Comparison of ENCODE assay signal across 22 mouse cellular contexts in genomic region chr2:173158390-173159055, GRCm38 (mm10). TPM values are rescaled to one million over a fixed set of nuclear protein-coding genes. Genes with fewer than 3 reads are reported as not detected.
A peak's percentile ranks its signal among the peaks of the same experiment; 100 is the strongest.
DNase-seq lines count a peak whose midpoint lies in the region; TF ChIP-seq lines count a peak whose summit lies in the region.
"Had no signal": no experiment of that assay in that cellular context is flagged by ENCODE, and none has a peak within 500 bp of the region (broad histone marks: within the 10 kb centered on the region; RNA-seq: fewer than 3 reads in every experiment).

No protein-coding gene starts in this region.

- H3K9me3 ChIP-seq in CH12.LX (replicated peaks; ENCODE audit: low read length): no peaks in the 10 kb centered on the region
- H3K9me3 ChIP-seq: embryonic facial prominence, embryonic 13.5 days; forebrain, embryonic 12.5 days; heart, embryonic 13.5 days; hindbrain, embryonic 15.5 days had no signal

- dilution Hi-C loops in CH12.LX (cut with MboI; ENCODE audit: extremely low pct_ligation_motif_present, extremely low pct_unique_long_range_greater_than_20kb, low sequenced_read_pairs): no loop called here

- H3K79me2 ChIP-seq in CH12.LX (replicated peaks; ENCODE audit: control insufficient read depth, extremely low read depth, insufficient read depth, poor library complexity, severe bottlenecking): no peaks in the 10 kb centered on the region

- H3K27ac ChIP-seq in kidney, adult 2 months (ENCODE audit: insufficient read depth, low read depth, low read length): peak overlapping the region; percentile 96
- peak overlapping the region; percentile 79 for H3K27ac ChIP-seq in CH12.LX (ENCODE audit: insufficient read depth, low read depth)
- H3K27ac ChIP-seq: forebrain, embryonic 12.5 days; hindbrain, embryonic 15.5 days had no signal

- peak overlapping the region; percentile 29 for H3K4me3 ChIP-seq in kidney, adult 2 months (ENCODE audit: insufficient read depth, low read depth, low read length)
- H3K4me3 ChIP-seq in CH12.LX (replicated peaks in 1 of 3; ENCODE audit: low read depth in 2 of 3, low read length in 2 of 3, poor library complexity in 1 of 3): peak overlapping the region in 2 of 3 experiments; percentile 10 to 33
- H3K4me3 ChIP-seq: embryonic facial prominence, embryonic 13.5 days; forebrain, embryonic 12.5 days; heart, embryonic 13.5 days; hindbrain, embryonic 15.5 days had no signal

- H3K36me3 ChIP-seq in kidney, adult 2 months (ENCODE audit: control insufficient read depth, insufficient read depth, low read length): peaks cover 28% of the 10 kb centered on the region
- no peaks in the 10 kb centered on the region for H3K36me3 ChIP-seq in CH12.LX (replicated peaks in 1 of 2; ENCODE audit: control insufficient read depth in 1 of 2, insufficient read depth in 1 of 2, low read length in 1 of 2)
- no peaks in the 10 kb centered on the region for H3K36me3 ChIP-seq in splenic B cell, adult 2 months (ENCODE audit: control insufficient read depth, insufficient read depth, low read length, poor library complexity, severe bottlenecking)
- H3K36me3 ChIP-seq: embryonic facial prominence, embryonic 13.5 days; forebrain, embryonic 12.5 days; heart, embryonic 13.5 days; hindbrain, embryonic 15.5 days had no signal

- H3K4me1 ChIP-seq in kidney, adult 2 months (ENCODE audit: control insufficient read depth, insufficient read depth, low read length): peaks cover 4% of the 10 kb centered on the region; the same call in 1 of the 2 replicates
- H3K4me1 ChIP-seq in CH12.LX (ENCODE audit: control insufficient read depth in 1 of 2, insufficient read depth in 2 of 2): peaks cover 17 to 44% of the 10 kb centered on the region in 2 experiments

- no peak for DNase-seq in kidney, adult 2 months
- DNase-seq in kidney, adult 11 months: no peak
- DNase-seq in A20 (ENCODE audit: low read depth, low spot score): peak; percentile 80
- DNase-seq in CH12.LX (ENCODE audit: extremely low read depth): peak; percentile 61
- peak; percentile 27 for DNase-seq in splenic B cell, adult 2 months (ENCODE audit: low read depth, low spot score)
- DNase-seq in layer of hippocampus, postnatal 10 days (ENCODE audit: low spot score in 2 of 2): no peak
- DNase-seq: cerebellum, adult 11-12 months; cerebellum, adult 9-11 months; cerebellum, postnatal 36 days had no signal

- TF ChIP-seq CTCF in kidney, adult 2 months (conservative IDR thresholded peaks at IDR 0.05; ENCODE audit: insufficient read depth, insufficient read length, low read depth, low read length): 0 out of 2 replicates have a peak, but pooled peaks have one; percentile 2
- no peak for TF ChIP-seq CTCF in CH12.LX (conservative IDR thresholded peaks at IDR 0.05 in 1 of 2, IDR thresholded peaks at IDR 0.05 in 1 of 2; ENCODE audit: low read depth in 2 of 2, low read length in 2 of 2)

- no peak for TF ChIP-seq RAD21 in CH12.LX (IDR thresholded peaks at IDR 0.05; ENCODE audit: low read depth, low read length)

- WGBS in kidney, adult 2 months: 67% methylated on average over 19 of the region's 19 CpGs

- TF ChIP-seq POLR2A in kidney, adult 2 months (IDR thresholded peaks at IDR 0.05; ENCODE audit: low read depth, low read length): peak; percentile 45
- TF ChIP-seq POLR2A in CH12.LX (IDR thresholded peaks at IDR 0.05; ENCODE audit: low read depth, low read length): no peak

- H3K9ac ChIP-seq in CH12.LX (ENCODE audit: insufficient read depth, low read depth): peak overlapping the region; percentile 41; the same call in 1 of the 2 replicates
- H3K9ac ChIP-seq: embryonic facial prominence, embryonic 13.5 days; forebrain, embryonic 12.5 days; heart, embryonic 13.5 days; hindbrain, embryonic 15.5 days had no signal

- peak overlapping the region; percentile 72 for H3K4me2 ChIP-seq in CH12.LX (ENCODE audit: insufficient read depth, low read depth, poor library complexity, severe bottlenecking)
- H3K4me2 ChIP-seq: embryonic facial prominence, embryonic 13.5 days; forebrain, embryonic 12.5 days; heart, embryonic 13.5 days had no signal

- in situ Hi-C loops in CH12.LX (cut with MboI; ENCODE audit: low pct_ligation_motif_present, low pct_unique_long_range_greater_than_20kb, low sequenced_read_pairs): loop anchor here (25.0 kb wide), 1 partner anchor 146 kb away; the partner anchor contains the start of genes Rae1 and Rbm38

- TF ChIP-seq EP300 in CH12.LX (IDR thresholded peaks at IDR 0.05; ENCODE audit: low read length): peak; percentile 69

- no peaks in the 10 kb centered on the region for H3K27me3 ChIP-seq in kidney, adult 2 months (replicated peaks; ENCODE audit: control insufficient read depth, insufficient read depth, low read length)
- peaks cover 10% of the 10 kb centered on the region for H3K27me3 ChIP-seq in CH12.LX (replicated peaks)
- H3K27me3 ChIP-seq in splenic B cell, adult 2 months (ENCODE audit: control insufficient read depth, insufficient read depth, low read length, poor library complexity, severe bottlenecking): no peaks in the 10 kb centered on the region
- H3K27me3 ChIP-seq: heart, embryonic 13.5 days; hindbrain, embryonic 15.5 days had no signal

TF ChIP-seq in CH12.LX, 34 proteins besides CTCF, POLR2A, EP300 and RAD21:
- TF ChIP-seq JUND (conservative IDR thresholded peaks at IDR 0.05; ENCODE audit: low read depth, low read length): 0 out of 2 replicates have a peak, but pooled peaks have one; percentile 9
- no peak for TF ChIP-seq USF1 (IDR thresholded peaks at IDR 0.05; ENCODE audit: low read depth, low read length)
- no peak for TF ChIP-seq MAFK (IDR thresholded peaks at IDR 0.05; ENCODE audit: insufficient replicate concordance, low read length)
- TF ChIP-seq ELF1 (IDR thresholded peaks at IDR 0.05; ENCODE audit: low read depth, low read length): 0 out of 2 replicates have a peak, but pooled peaks have one; percentile 21
- 0 out of 2 replicates have a peak, but pooled peaks have one; percentile 22 for TF ChIP-seq CHD2 (IDR thresholded peaks at IDR 0.05; ENCODE audit: low read length)
- TF ChIP-seq ZMIZ1 (IDR thresholded peaks at IDR 0.05; ENCODE audit: low read depth, low read length): no peak
- peak; percentile 58; the same call in 1 of the 2 replicates for TF ChIP-seq IRF4 (IDR thresholded peaks at IDR 0.05; ENCODE audit: low read depth, low read length)
- TF ChIP-seq MEF2A (IDR thresholded peaks at IDR 0.05; ENCODE audit: borderline replicate concordance, low read depth, low read length): no peak
- TF ChIP-seq ETS1 (conservative IDR thresholded peaks at IDR 0.05; ENCODE audit: low read depth, low read length): peak; percentile 35; the same call in 1 of the 2 replicates
- no peak for TF ChIP-seq MYC (IDR thresholded peaks at IDR 0.05; ENCODE audit: low read depth, low read length)
- peak; percentile 49; the same call in 1 of the 2 replicates for TF ChIP-seq TCF12 (IDR thresholded peaks at IDR 0.05; ENCODE audit: low read depth, low read length)
- no peak for TF ChIP-seq TBP (conservative IDR thresholded peaks at IDR 0.05; ENCODE audit: low read depth, low read length)
- no peak for TF ChIP-seq ZC3H11A (IDR thresholded peaks at IDR 0.05; ENCODE audit: low read depth, low read length)
- TF ChIP-seq E2F4 (IDR thresholded peaks at IDR 0.05; ENCODE audit: insufficient replicate concordance, low read depth, low read length): no peak
- TF ChIP-seq SIN3A (IDR thresholded peaks at IDR 0.05; ENCODE audit: low read length): no peak
- peak; percentile 38; the same call in 1 of the 2 replicates for TF ChIP-seq MAZ (IDR thresholded peaks at IDR 0.05; ENCODE audit: low read depth, low read length)
- peak; percentile 36; the same call in 1 of the 2 replicates for TF ChIP-seq BHLHE40 (IDR thresholded peaks at IDR 0.05; ENCODE audit: low read depth, low read length)
- no peak; the same call in 1 of the 2 replicates for TF ChIP-seq HCFC1 (IDR thresholded peaks at IDR 0.05; ENCODE audit: low read depth, low read length)
TF ChIP-seq in CH12.LX: peak in this region for 8.

RNA-seq across cellular contexts. Expression of gene Pck1, which starts 5.7 kb away (rescaled TPM):
- polyA plus RNA-seq in kidney, adult 2 months (2012; rRNA removed): 648 and 871 TPM in 2 replicates
- total RNA-seq in CH12.LX (2012; rRNA removed) (0.13 TPM in 2 replicates), CH12.LX (2014; rRNA removed) (0.08 and 0.11 TPM in 2 replicates)
- 0.11 TPM in 1 of 2 replicates, not detected in the other for polyA plus RNA-seq in CH12.LX (2012; ENCODE audit: insufficient read length, low read depth)
- not detected for total RNA-seq in layer of hippocampus, postnatal 10 days (2021)
- total RNA-seq: granulocyte monocyte progenitor cell, adult 5-6 weeks; MEL had no signal
- polyA plus RNA-seq: brain, embryonic 14.5 days; CD4-positive, CD25-positive, alpha-beta regulatory T cell, adult 4 months; embryonic facial prominence, embryonic 13.5 days; forebrain, embryonic 12.5 days; forebrain, embryonic 16.5 days; hindbrain, embryonic 11.5 days; hindbrain, embryonic 15.5 days had no signal

RNA-seq across cellular contexts. Expression of gene Ctcfl, which starts 39.2 kb away (rescaled TPM):
- 0.03 TPM in 2 replicates for polyA plus RNA-seq in kidney, adult 2 months (2012; rRNA removed)
- total RNA-seq in CH12.LX (2012; rRNA removed): not detected in 2 replicates
- not detected in 2 replicates for total RNA-seq in CH12.LX (2014; rRNA removed)
- 0.11 TPM in 1 of 2 replicates, not detected in the other for polyA plus RNA-seq in CH12.LX (2012; ENCODE audit: insufficient read length, low read depth)
- total RNA-seq in layer of hippocampus, postnatal 10 days (2021): not detected
- total RNA-seq: adrenal gland, postnatal 4 days; gastrocnemius, postnatal 25 days; granulocyte monocyte progenitor cell, adult 5-6 weeks; MEL had no signal
- polyA plus RNA-seq: brain, embryonic 14.5 days; CD4-positive, CD25-positive, alpha-beta regulatory T cell, adult 4 months; forebrain, embryonic 16.5 days; frontal cortex, adult 2 months had no signal

Comparison
In these comparisons a context has a peak if more than half of its experiments do, and no peak if none do; other contexts are left out.
1. DNase-seq: peak in A20 (single experiment), CH12.LX (single experiment) and splenic B cell, adult 2 months (single experiment); none in kidney, adult 2 months (single experiment), kidney, adult 11 months (single experiment) and layer of hippocampus, postnatal 10 days (0 of 2).